Mouse (Mus musculus) lung, postnatal 36 days (tissue): ENCODE results near the gene Cldn10.

Experiments
- DNase-seq: peaks from one replicate; pipeline ENCODE4 v3.0.0; 2022; ENCODE audit warnings: mixed read lengths

The Cldn10 gene

DNA sequence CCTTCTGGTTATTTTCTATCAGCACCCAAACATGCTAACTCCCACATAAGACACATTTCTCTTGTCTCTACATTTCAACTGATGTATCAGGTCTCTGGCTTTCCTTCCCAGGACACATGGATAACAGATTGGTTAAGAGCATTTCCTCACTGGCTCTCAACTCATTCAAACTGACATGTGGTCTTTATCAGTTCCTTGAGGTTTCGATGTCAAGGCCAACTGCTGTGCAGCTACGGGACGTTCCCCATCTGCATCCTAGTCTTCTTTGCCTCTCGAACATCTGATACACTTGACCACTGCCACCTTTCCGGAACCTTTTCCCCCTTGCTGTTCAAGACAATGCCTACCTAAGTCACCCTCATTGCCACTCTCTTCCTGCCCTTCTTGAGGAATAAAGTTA is 125.9 kb downstream of the Cldn10 start:
- DNase-seq = no peak

DNA sequence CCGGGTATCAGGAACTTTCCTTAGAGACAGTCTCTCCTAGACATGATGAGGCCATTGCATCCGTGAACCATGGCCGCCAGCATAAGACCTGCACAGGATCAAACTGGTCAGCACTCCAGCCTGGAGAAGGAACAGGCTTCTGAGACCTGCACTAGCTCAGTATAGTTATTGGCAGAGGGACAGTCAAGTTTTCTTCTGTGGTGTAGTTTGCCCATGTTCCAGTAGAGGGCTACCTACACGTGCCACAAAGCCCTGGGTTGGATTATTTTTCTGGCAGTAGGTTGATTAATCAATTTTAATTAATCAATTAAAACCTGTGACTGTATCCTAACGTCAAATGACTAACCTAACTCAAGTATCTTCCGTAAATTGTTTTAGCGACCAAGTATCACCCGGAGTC is 131.3 kb downstream of the Cldn10 start:
- DNase-seq = peak; percentile 56

DNA sequence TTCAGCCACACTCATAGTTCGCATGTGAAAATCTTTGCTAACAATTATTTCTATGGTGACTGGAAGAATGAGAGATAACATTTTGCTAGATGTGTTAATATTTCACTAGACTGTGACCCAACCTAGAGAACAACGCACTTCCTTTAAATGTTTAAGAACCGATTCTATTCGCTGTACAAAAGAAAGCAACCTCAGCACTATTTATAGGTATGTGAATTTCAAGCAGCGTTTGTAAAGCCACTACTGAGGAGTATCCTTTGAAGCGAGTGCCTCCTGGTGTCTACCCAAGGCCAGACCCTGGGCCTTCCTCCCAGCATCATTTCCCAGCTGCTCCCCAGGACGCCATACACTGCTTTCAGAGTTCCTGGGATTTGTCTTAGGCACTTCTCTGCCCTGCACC is 132.9 kb downstream of the Cldn10 start:
- DNase-seq = no peak

DNA sequence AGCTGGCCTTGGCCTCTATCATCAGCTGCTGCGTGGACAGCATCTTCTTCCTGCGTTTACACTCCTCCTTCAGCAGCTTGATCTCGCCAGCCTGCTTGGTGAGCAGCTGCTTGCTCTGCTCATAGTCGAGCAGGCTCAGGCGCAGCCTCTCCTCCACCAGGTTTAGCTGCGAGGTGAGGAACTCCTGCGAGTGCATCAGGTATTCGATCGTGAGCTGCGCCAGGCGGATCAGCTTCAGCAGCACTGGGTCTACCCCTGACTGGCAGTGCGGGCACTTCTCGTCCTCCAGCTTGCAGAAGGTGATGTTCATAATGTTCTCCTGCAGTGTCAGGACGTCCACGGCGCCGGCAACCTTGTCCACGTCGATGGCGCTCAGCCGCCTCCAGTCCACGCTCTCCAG is 134.5 kb downstream of the Cldn10 start:
- no peak for DNase-seq

DNA sequence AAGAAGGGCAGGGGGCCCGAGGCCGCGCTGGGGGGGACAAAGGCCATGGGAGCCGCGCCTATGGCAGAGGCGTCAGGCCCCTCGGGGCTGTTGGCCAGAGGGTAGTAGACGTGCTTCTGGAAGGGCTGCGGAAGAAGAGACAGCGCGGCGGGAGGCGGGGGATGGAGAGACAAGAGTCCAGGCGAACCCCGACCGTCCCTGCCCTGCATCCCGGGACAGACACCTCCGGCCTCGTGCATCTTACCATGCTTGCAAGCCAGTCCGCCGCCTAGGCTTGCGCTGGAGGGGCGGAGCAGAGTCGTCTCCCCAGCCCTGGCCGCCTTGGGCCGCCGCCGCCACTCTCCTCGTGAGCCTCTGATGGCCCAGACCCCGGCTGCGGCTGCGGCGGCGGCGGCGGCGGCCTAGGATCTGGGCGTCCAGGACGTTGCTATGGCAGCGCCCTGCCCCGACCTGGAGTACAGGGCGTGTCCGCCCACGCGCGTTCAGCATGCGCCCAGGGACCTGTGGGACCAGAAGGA is 135.0 kb downstream of the Cldn10 start:
- peak; percentile 59 for DNase-seq
